Mouse (Mus musculus): Measurements from ENCODE around the gene Prkacb. TPM values are rescaled to one million over a fixed set of nuclear protein-coding genes. Genes with fewer than 3 reads are reported as not detected.

Gene Prkacb
- polyA plus RNA-seq, 1 experiment, result 15.1 TPM

DNA sequence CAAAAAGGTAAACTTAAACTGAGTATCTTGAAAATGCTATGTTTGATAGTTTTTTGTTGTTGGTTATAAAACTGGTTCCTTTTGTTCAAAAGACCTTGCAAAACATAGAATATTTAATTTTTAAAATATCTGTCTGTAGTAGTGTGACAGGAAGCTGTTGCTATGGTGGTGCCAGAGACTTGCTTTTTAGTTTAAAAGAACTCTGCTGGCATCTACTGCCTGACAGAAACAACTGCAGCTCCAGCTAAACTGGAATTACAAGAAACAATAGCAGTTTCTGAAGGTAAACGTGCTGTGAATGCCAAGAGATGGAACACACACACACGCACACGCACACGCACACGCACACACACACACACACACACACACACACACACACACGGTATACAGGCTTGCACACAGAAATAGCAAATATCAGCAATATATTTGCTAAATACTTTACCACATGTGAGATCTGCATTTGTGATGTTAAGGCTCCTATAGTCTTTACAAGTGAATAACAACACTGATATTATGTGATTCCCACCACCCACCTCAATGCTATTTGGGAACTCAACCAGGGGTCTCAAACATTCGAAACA, 29.1 kb downstream of the Prkacb start:
- H3K79me2 ChIP-seq (ENCODE audit: control insufficient read depth, insufficient read depth), result peaks cover 10% of the 10 kb centered on the region
- H3K4me3 ChIP-seq (ENCODE audit: insufficient read depth, poor library complexity, severe bottlenecking), result no peak overlapping the region
- no peak overlapping the region for H3ac ChIP-seq (ENCODE audit: control insufficient read depth, insufficient read length, low read depth)
- peaks cover 9% of the 10 kb centered on the region for H3K79me3 ChIP-seq (ENCODE audit: low read depth)
- H3K27me3 ChIP-seq (ENCODE audit: control insufficient read depth, insufficient read depth, insufficient read length), result no peaks in the 10 kb centered on the region
- no peaks in the 10 kb centered on the region for H3K36me3 ChIP-seq (ENCODE audit: control insufficient read depth, insufficient read depth)
- TF ChIP-seq CTCF (IDR thresholded peaks at IDR 0.05; ENCODE audit: control insufficient read depth, insufficient read depth, insufficient read length), result no peak
- TF ChIP-seq MYOG (IDR thresholded peaks at IDR 0.05; ENCODE audit: control insufficient read depth, extremely low read depth, insufficient read length), result no peak
- no peak for TF ChIP-seq FOSL1 (IDR thresholded peaks at IDR 0.05; ENCODE audit: insufficient read depth, low read length, poor library complexity, severe bottlenecking)

DNA sequence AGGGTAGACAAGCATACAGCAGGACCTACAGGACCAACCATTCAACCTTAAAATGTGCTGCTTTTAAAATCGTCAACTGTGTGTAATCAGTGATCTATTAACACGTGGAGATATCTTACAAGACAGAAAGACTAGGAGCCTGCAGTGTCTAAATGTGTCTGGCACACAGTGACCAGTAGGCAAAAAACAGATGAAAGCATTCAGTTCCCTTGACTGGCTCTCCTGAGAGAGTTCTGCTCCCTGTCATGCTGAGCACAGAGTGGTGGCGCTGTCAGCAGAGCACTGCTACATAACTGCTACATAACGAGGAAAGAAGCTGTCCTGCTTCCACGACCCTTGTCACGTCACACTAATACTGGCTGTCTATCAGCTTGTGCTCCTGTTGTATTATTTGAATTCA, 30.2 kb downstream of the Prkacb start:
- H3K36me3 ChIP-seq (ENCODE audit: control insufficient read depth, insufficient read depth), result no peaks in the 10 kb centered on the region
- no peak for TF ChIP-seq CTCF (IDR thresholded peaks at IDR 0.05; ENCODE audit: control insufficient read depth, insufficient read depth, insufficient read length)
- no peak for TF ChIP-seq MAX (IDR thresholded peaks at IDR 0.05)
- no peak for TF ChIP-seq MYOD1 (IDR thresholded peaks at IDR 0.05; ENCODE audit: control insufficient read depth, insufficient read length, low read depth)
- no peak for TF ChIP-seq CEBPB (IDR thresholded peaks at IDR 0.05; ENCODE audit: low read depth)
- no peak for TF ChIP-seq USF1 (IDR thresholded peaks at IDR 0.05; ENCODE audit: low read depth)
- TF ChIP-seq MYOG (IDR thresholded peaks at IDR 0.05; ENCODE audit: control insufficient read depth, extremely low read depth, insufficient read length), result no peak
- TF ChIP-seq FOSL1 (IDR thresholded peaks at IDR 0.05; ENCODE audit: insufficient read depth, low read length, poor library complexity, severe bottlenecking), result no peak

DNA sequence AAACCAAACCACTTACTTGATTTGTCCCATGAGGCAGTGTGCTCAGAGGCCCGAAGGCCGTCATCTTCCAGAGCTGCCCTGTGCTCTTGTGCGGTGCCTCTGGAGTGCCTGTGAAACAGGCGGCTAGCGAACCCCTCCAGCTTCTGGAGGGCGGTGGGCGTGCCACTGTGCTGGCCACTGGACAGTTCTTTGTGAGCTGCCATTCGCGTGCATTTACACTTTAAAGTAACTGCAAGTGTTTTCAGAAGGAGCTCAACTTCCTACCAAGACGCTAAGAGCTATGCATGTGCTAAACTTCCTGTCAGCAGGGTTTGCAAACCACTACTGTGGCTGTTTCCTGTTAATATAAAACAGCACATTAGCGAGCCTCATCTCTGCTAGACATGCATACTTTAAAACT, 31.7 kb downstream of the Prkacb start:
- H3K4me3 ChIP-seq (ENCODE audit: insufficient read depth, poor library complexity, severe bottlenecking), result no peak overlapping the region
- H3K27me3 ChIP-seq (ENCODE audit: control insufficient read depth, insufficient read depth, insufficient read length), result no peaks in the 10 kb centered on the region
- H3K79me2 ChIP-seq (ENCODE audit: control insufficient read depth, insufficient read depth), result peaks cover 6% of the 10 kb centered on the region
- H3ac ChIP-seq (ENCODE audit: control insufficient read depth, insufficient read length, low read depth), result no peak overlapping the region
- peaks cover 9% of the 10 kb centered on the region for H3K79me3 ChIP-seq (ENCODE audit: low read depth)
- H3K36me3 ChIP-seq (ENCODE audit: control insufficient read depth, insufficient read depth), result no peaks in the 10 kb centered on the region
- TF ChIP-seq MYOD1 (IDR thresholded peaks at IDR 0.05; ENCODE audit: control insufficient read depth, insufficient read length, low read depth) (no peak), FOSL1 (IDR thresholded peaks at IDR 0.05; ENCODE audit: insufficient read depth, low read length, poor library complexity, severe bottlenecking) (no peak), CTCF (IDR thresholded peaks at IDR 0.05; ENCODE audit: control insufficient read depth, insufficient read depth, insufficient read length) (no peak)

More for the DNA sequence above, 30.2 kb downstream of the Prkacb start:
- H3K79me2 ChIP-seq (ENCODE audit: control insufficient read depth, insufficient read depth), result peaks cover 6% of the 10 kb centered on the region
- no peak overlapping the region for H3ac ChIP-seq (ENCODE audit: control insufficient read depth, insufficient read length, low read depth)
- H3K79me3 ChIP-seq (ENCODE audit: low read depth), result peaks cover 9% of the 10 kb centered on the region
- H3K4me3 ChIP-seq (ENCODE audit: insufficient read depth, poor library complexity, severe bottlenecking), result no peak overlapping the region
- H3K27me3 ChIP-seq (ENCODE audit: control insufficient read depth, insufficient read depth, insufficient read length), result no peaks in the 10 kb centered on the region

DNA sequence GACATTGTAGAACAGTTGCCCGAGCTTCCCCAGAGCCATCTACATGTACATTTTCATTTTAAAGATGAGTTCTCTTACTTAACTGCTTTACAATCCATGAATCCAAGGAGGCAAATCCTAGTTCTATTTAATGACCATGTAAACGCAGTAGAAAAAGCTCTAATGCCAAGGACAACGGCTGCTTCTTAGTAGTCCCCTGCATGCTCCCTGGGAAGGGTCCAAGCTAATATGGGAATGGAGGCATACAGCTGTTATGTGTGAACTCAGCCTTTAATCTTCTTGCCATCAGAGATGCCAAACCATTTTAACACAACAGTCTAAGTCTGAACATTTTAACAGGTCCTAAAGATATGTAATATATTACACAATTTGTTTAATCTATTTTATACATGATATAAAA, 32.5 kb downstream of the Prkacb start:
- Histone ChIP-seq H3K27me3 (ENCODE audit: control insufficient read depth, insufficient read depth, insufficient read length) (no peaks in the 10 kb centered on the region), H3K79me2 (ENCODE audit: control insufficient read depth, insufficient read depth) (peaks cover 6% of the 10 kb centered on the region), H3K36me3 (ENCODE audit: control insufficient read depth, insufficient read depth) (no peaks in the 10 kb centered on the region), H3K79me3 (ENCODE audit: low read depth) (peaks cover 9% of the 10 kb centered on the region), H3ac (ENCODE audit: control insufficient read depth, insufficient read length, low read depth) (no peak overlapping the region), H3K4me3 (ENCODE audit: insufficient read depth, poor library complexity, severe bottlenecking) (no peak overlapping the region)
- no peak for TF ChIP-seq MYOG (IDR thresholded peaks at IDR 0.05; ENCODE audit: control insufficient read depth, extremely low read depth, insufficient read length)
- TF ChIP-seq USF1 (IDR thresholded peaks at IDR 0.05; ENCODE audit: low read depth), result no peak
- no peak for TF ChIP-seq CEBPB (IDR thresholded peaks at IDR 0.05; ENCODE audit: low read depth)

DNA sequence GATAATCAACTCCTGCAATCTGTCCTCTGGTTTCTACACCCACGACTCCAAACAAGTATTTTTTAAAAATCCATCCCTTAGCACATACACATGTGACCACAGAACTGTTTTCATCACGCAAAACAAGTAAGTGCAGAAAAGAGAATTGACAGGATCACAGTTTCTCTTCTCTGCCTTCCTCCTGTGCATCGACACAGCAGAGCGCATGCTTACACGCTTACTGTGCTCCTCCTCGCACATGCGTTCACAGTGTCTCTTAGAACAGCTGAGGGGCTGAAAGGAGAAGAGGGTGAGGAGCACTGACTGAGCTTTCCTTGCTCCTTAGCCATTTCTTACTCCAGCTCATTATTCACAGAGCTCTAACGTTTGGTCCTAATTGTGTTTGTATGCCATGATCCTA, 33.9 kb downstream of the Prkacb start:
- Histone ChIP-seq H3K4me3 (ENCODE audit: insufficient read depth, poor library complexity, severe bottlenecking) (no peak overlapping the region), H3ac (ENCODE audit: control insufficient read depth, insufficient read length, low read depth) (no peak overlapping the region), H3K27me3 (ENCODE audit: control insufficient read depth, insufficient read depth, insufficient read length) (no peaks in the 10 kb centered on the region), H3K79me2 (ENCODE audit: control insufficient read depth, insufficient read depth) (peaks cover 6% of the 10 kb centered on the region), H3K36me3 (ENCODE audit: control insufficient read depth, insufficient read depth) (no peaks in the 10 kb centered on the region), H3K79me3 (ENCODE audit: low read depth) (peaks cover 9% of the 10 kb centered on the region)
- TF ChIP-seq CEBPB (IDR thresholded peaks at IDR 0.05; ENCODE audit: low read depth) (no peak), MAX (IDR thresholded peaks at IDR 0.05) (no peak), CTCF (IDR thresholded peaks at IDR 0.05; ENCODE audit: control insufficient read depth, insufficient read depth, insufficient read length) (no peak), USF1 (IDR thresholded peaks at IDR 0.05; ENCODE audit: low read depth) (no peak), MYOD1 (IDR thresholded peaks at IDR 0.05; ENCODE audit: control insufficient read depth, insufficient read length, low read depth) (no peak), MYOG (IDR thresholded peaks at IDR 0.05; ENCODE audit: control insufficient read depth, extremely low read depth, insufficient read length) (no peak), FOSL1 (IDR thresholded peaks at IDR 0.05; ENCODE audit: insufficient read depth, low read length, poor library complexity, severe bottlenecking) (no peak)

DNA sequence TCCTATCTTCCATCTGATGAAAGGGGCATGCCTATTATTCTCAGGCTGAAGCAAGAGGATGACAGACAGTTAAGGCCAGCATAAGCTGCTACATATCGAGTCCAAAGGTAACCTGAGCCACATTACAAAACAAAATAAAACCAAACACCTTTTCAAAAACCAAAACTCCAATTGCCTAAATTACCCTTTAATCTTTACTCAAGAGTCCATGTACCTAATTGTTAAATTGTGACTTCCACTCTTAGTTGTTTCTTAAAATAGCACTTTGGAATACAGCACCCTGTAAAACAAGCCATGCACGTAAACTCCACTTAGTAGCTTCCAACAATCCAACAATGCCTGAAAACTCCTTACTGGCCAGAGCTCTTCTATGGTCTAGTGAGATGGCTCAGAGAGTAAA, 34.3 kb downstream of the Prkacb start:
- Histone ChIP-seq H3K79me3 (ENCODE audit: low read depth) (peaks cover 7% of the 10 kb centered on the region), H3K4me3 (ENCODE audit: insufficient read depth, poor library complexity, severe bottlenecking) (no peak overlapping the region), H3K36me3 (ENCODE audit: control insufficient read depth, insufficient read depth) (no peaks in the 10 kb centered on the region), H3K27me3 (ENCODE audit: control insufficient read depth, insufficient read depth, insufficient read length) (no peaks in the 10 kb centered on the region), H3ac (ENCODE audit: control insufficient read depth, insufficient read length, low read depth) (no peak overlapping the region), H3K79me2 (ENCODE audit: control insufficient read depth, insufficient read depth) (peaks cover 6% of the 10 kb centered on the region)
- TF ChIP-seq CTCF (IDR thresholded peaks at IDR 0.05; ENCODE audit: control insufficient read depth, insufficient read depth, insufficient read length) (no peak), MYOD1 (IDR thresholded peaks at IDR 0.05; ENCODE audit: control insufficient read depth, insufficient read length, low read depth) (no peak), FOSL1 (IDR thresholded peaks at IDR 0.05; ENCODE audit: insufficient read depth, low read length, poor library complexity, severe bottlenecking) (no peak), USF1 (IDR thresholded peaks at IDR 0.05; ENCODE audit: low read depth) (no peak), MYOG (IDR thresholded peaks at IDR 0.05; ENCODE audit: control insufficient read depth, extremely low read depth, insufficient read length) (no peak), MAX (IDR thresholded peaks at IDR 0.05) (no peak), CEBPB (IDR thresholded peaks at IDR 0.05; ENCODE audit: low read depth) (no peak)

Data from C2C12 (cell line).